Mouse (Mus musculus): ENCODE measurements around the gene Trmt44.

DNA sequence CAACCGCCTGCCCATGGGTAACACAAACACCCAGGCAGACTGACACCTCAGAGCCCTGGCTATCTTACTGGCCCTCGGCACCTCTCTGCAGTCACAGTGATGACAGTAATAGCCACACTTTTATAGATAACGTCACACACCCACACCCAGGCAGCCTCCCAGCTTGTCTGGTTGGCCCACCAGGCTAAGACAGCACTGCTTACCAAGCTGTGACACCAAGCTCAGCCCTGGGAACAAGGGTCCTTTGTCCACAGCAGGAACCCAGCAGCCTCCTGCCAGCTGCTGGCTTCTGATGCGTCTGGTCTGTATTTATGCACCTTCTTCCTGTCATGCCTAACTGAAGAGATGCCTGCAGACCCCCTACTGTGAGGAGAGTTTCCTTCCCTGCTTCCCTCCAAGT is 46.2 kb upstream of the Trmt44 start:
- TF ChIP-seq POLR2A (IDR thresholded peaks at IDR 0.05; ENCODE audit: extremely low read depth, insufficient read depth, low read length) (no peak), CTCF (IDR thresholded peaks at IDR 0.05; ENCODE audit: low read depth, low read length) (no peak)
